ENCODE assay signal across 11 mouse cellular contexts in genomic region chr5:32153418-32153740, GRCm38 (mm10). TPM values are rescaled to one million over a fixed set of nuclear protein-coding genes. Genes with fewer than 3 reads are reported as not detected.
DNase-seq lines count a peak whose midpoint lies in the region; ATAC-seq and TF ChIP-seq lines count a peak whose summit lies in the region.
"Had no signal": no experiment of that assay in that cellular context is flagged by ENCODE, and none has a peak within 500 bp of the region (broad histone marks: within the 10 kb centered on the region; RNA-seq: fewer than 3 reads in every experiment).

No protein-coding gene starts in this region.

- H3K27ac ChIP-seq in stomach, embryonic 16.5 days (ENCODE audit: low read length) = no peak overlapping the region
- no peak overlapping the region for H3K27ac ChIP-seq in stomach, postnatal 0 days (replicated peaks)
- no peak overlapping the region for H3K27ac ChIP-seq in hindbrain, embryonic 11.5 days (ENCODE audit: low read depth, low read length)
- H3K27ac ChIP-seq in midbrain, embryonic 11.5 days (ENCODE audit: low read depth, low read length) = no peak overlapping the region; the same call in 1 of the 2 replicates
- H3K27ac ChIP-seq in cerebellum, adult 2 months (ENCODE audit: insufficient read depth, low read length) = no peak overlapping the region
- H3K27ac ChIP-seq: kidney, postnatal 0 days had no signal

- 44% methylated on average over 8 of the region's 8 CpGs for WGBS in stomach, embryonic 16.5 days
- 38% methylated on average over 7 of the region's 8 CpGs for WGBS in stomach, postnatal 0 days
- 11% methylated on average over 8 of the region's 8 CpGs for WGBS in hindbrain, embryonic 11.5 days
- 15% methylated on average over 8 of the region's 8 CpGs for WGBS in midbrain, embryonic 11.5 days
- 36% methylated on average over 8 of the region's 8 CpGs for WGBS in cerebellum, adult 2 months

- no peaks in the 10 kb centered on the region for H3K27me3 ChIP-seq in stomach, embryonic 16.5 days (ENCODE audit: control insufficient read depth, insufficient read depth, low read length)
- H3K27me3 ChIP-seq in stomach, postnatal 0 days (ENCODE audit: control insufficient read depth, insufficient read depth, low read length) = no peaks in the 10 kb centered on the region
- no peaks in the 10 kb centered on the region for H3K27me3 ChIP-seq in hindbrain, embryonic 11.5 days (ENCODE audit: control insufficient read depth, insufficient read depth, low read length)
- no peaks in the 10 kb centered on the region for H3K27me3 ChIP-seq in midbrain, embryonic 11.5 days (ENCODE audit: control insufficient read depth, insufficient read depth, low read length)
- no peaks in the 10 kb centered on the region for H3K27me3 ChIP-seq in cerebellum, adult 2 months (ENCODE audit: control insufficient read depth, insufficient read depth, low read length)
- H3K27me3 ChIP-seq: CH12.LX had no signal

- no peak for TF ChIP-seq CTCF in stomach, postnatal 0 days (IDR thresholded peaks at IDR 0.05; ENCODE audit: low read depth)
- no peak for TF ChIP-seq CTCF in cerebellum, adult 2 months (IDR thresholded peaks at IDR 0.05; ENCODE audit: borderline replicate concordance, insufficient read depth, low read depth, low read length)

- no peak overlapping the region for H3K4me3 ChIP-seq in stomach, embryonic 16.5 days (replicated peaks; ENCODE audit: low read length)
- H3K4me3 ChIP-seq in stomach, postnatal 0 days (ENCODE audit: low read depth, low read length) = no peak overlapping the region
- H3K4me3 ChIP-seq in hindbrain, embryonic 11.5 days (ENCODE audit: low read depth, low read length) = peak overlapping the region; percentile 14; the same call in 1 of the 2 replicates
- H3K4me3 ChIP-seq in midbrain, embryonic 11.5 days (ENCODE audit: low read depth, low read length) = peak overlapping the region; percentile 18; the same call in 1 of the 2 replicates
- H3K4me3 ChIP-seq in cerebellum, adult 2 months (replicated peaks; ENCODE audit: insufficient read depth, low read depth, low read length) = no peak overlapping the region

- TF ChIP-seq POLR2A in cerebellum, adult 2 months (IDR thresholded peaks at IDR 0.05; ENCODE audit: borderline replicate concordance, insufficient read depth, low read length) = no peak

- peaks cover 16% of the 10 kb centered on the region; the same call in 1 of the 2 replicates for H3K36me3 ChIP-seq in stomach, embryonic 16.5 days (ENCODE audit: control insufficient read depth, insufficient read depth, low read length)
- H3K36me3 ChIP-seq in stomach, postnatal 0 days (ENCODE audit: control insufficient read depth, insufficient read depth, low read length) = peaks cover 68% of the 10 kb centered on the region
- H3K36me3 ChIP-seq in hindbrain, embryonic 11.5 days (ENCODE audit: control insufficient read depth, insufficient read depth, low read length) = no peaks in the 10 kb centered on the region
- H3K36me3 ChIP-seq in midbrain, embryonic 11.5 days (ENCODE audit: control insufficient read depth, insufficient read depth, low read length) = no peaks in the 10 kb centered on the region

- H3K4me2 ChIP-seq in stomach, embryonic 16.5 days (ENCODE audit: low read depth, low read length) = no peak overlapping the region
- no peak overlapping the region for H3K4me2 ChIP-seq in stomach, postnatal 0 days (replicated peaks; ENCODE audit: low read depth)
- peak overlapping the region; percentile 33 for H3K4me2 ChIP-seq in hindbrain, embryonic 11.5 days (replicated peaks; ENCODE audit: low read depth, low read length)
- peak overlapping the region; percentile 49 for H3K4me2 ChIP-seq in midbrain, embryonic 11.5 days

- no peak for DNase-seq in stomach, postnatal 0 days (ENCODE audit: low spot score)
- DNase-seq in hindbrain, embryonic 11.5 days (ENCODE audit: low spot score) = no peak
- no peak for DNase-seq in midbrain, embryonic 11.5 days (ENCODE audit: low spot score, missing footprints)
- no peak for DNase-seq in left cerebral cortex, adult 9 months (ENCODE audit: low spot score in 2 of 2)
- DNase-seq in ovary, postnatal 14 days (ENCODE audit: low spot score) = no peak
- no peak for DNase-seq in cerebellum, adult 2 months
- DNase-seq: layer of hippocampus, adult 9-11 months; lung, adult 18-20 months had no signal

- H3K9ac ChIP-seq in stomach, embryonic 16.5 days (ENCODE audit: low read length) = no peak overlapping the region
- no peak overlapping the region for H3K9ac ChIP-seq in stomach, postnatal 0 days (ENCODE audit: low read length)
- peak overlapping the region; percentile 31; the same call in 1 of the 2 replicates for H3K9ac ChIP-seq in hindbrain, embryonic 11.5 days (ENCODE audit: low read depth, low read length)
- peak overlapping the region; percentile 64 for H3K9ac ChIP-seq in midbrain, embryonic 11.5 days (ENCODE audit: low read length)

- 0 out of 2 replicates have a peak, but pooled peaks have one; percentile 23 for ATAC-seq in stomach, embryonic 16.5 days (ENCODE audit: insufficient read depth, low FRiP score)
- ATAC-seq in stomach, postnatal 0 days (ENCODE audit: low FRiP score, low TSS enrichment) = no peak
- 0 out of 2 replicates have a peak, but pooled peaks have one; percentile 45 for ATAC-seq in hindbrain, embryonic 11.5 days (ENCODE audit: low FRiP score)
- peak; percentile 73 for ATAC-seq in midbrain, embryonic 11.5 days (ENCODE audit: low FRiP score)

- no peak for TF ChIP-seq EP300 in stomach, postnatal 0 days (optimal IDR thresholded peaks at IDR 0.05)

- no peaks in the 10 kb centered on the region for H3K9me3 ChIP-seq in stomach, embryonic 16.5 days (replicated peaks; ENCODE audit: control insufficient read depth, low read length)
- no peaks in the 10 kb centered on the region for H3K9me3 ChIP-seq in stomach, postnatal 0 days (ENCODE audit: control insufficient read depth, low read length)
- H3K9me3 ChIP-seq in hindbrain, embryonic 11.5 days (ENCODE audit: control insufficient read depth, low read length) = no peaks in the 10 kb centered on the region
- no peaks in the 10 kb centered on the region for H3K9me3 ChIP-seq in midbrain, embryonic 11.5 days (ENCODE audit: control insufficient read depth, low read length)

- H3K4me1 ChIP-seq in stomach, embryonic 16.5 days (ENCODE audit: control insufficient read depth, insufficient read depth, low read length) = no peaks in the 10 kb centered on the region; the same call in 1 of the 2 replicates
- H3K4me1 ChIP-seq in stomach, postnatal 0 days (replicated peaks; ENCODE audit: control insufficient read depth, insufficient read depth) = no peaks in the 10 kb centered on the region
- peaks cover 10% of the 10 kb centered on the region for H3K4me1 ChIP-seq in hindbrain, embryonic 11.5 days (replicated peaks; ENCODE audit: control insufficient read depth, insufficient read depth, low read length)
- peaks cover 12% of the 10 kb centered on the region for H3K4me1 ChIP-seq in midbrain, embryonic 11.5 days (ENCODE audit: control insufficient read depth, insufficient read depth, low read length)
- 0 out of 2 replicates have a peak, but pooled peaks cover 4% of the 10 kb centered on the region for H3K4me1 ChIP-seq in cerebellum, adult 2 months (ENCODE audit: control insufficient read depth, insufficient read depth, low read length)

RNA-seq across cellular contexts. Expression of gene Fosl2, which starts 17.8 kb away (rescaled TPM):
- polyA plus RNA-seq in stomach, embryonic 16.5 days (2015; fragmentation: Nextera tagmentation; extraction: Ambion mirVana) = 13.3 and 14.3 TPM in 2 replicates
- polyA plus RNA-seq in stomach, postnatal 0 days (2015; fragmentation: Nextera tagmentation; extraction: Ambion mirVana) = 10.5 and 11.7 TPM in 2 replicates
- 0.67 and 1.1 TPM in 2 replicates for polyA plus RNA-seq in hindbrain, embryonic 11.5 days (2014; fragmentation: Nextera tagmentation; extraction: Ambion mirVana)
- 0.52 and 0.57 TPM in 2 replicates for polyA plus RNA-seq in midbrain, embryonic 11.5 days (2014; fragmentation: Nextera tagmentation; extraction: Ambion mirVana)
- 2.8 and 3.5 TPM in 2 replicates for polyA plus RNA-seq in cerebellum, adult 2 months (2012; rRNA removed)

Comparison
In these comparisons a context has a peak if more than half of its experiments do, and no peak if none do; other contexts are left out.
1. H3K4me2 ChIP-seq: peak in hindbrain, embryonic 11.5 days (single experiment) and midbrain, embryonic 11.5 days (single experiment); none in stomach, embryonic 16.5 days (single experiment) and stomach, postnatal 0 days (single experiment).
2. H3K4me3 ChIP-seq: peak in hindbrain, embryonic 11.5 days (single experiment) and midbrain, embryonic 11.5 days (single experiment); none in stomach, embryonic 16.5 days (single experiment), stomach, postnatal 0 days (single experiment) and cerebellum, adult 2 months (single experiment).
3. H3K9ac ChIP-seq: peak in hindbrain, embryonic 11.5 days (single experiment) and midbrain, embryonic 11.5 days (single experiment); none in stomach, embryonic 16.5 days (single experiment) and stomach, postnatal 0 days (single experiment).